Mouse (Mus musculus) liver, embryonic 11.5 days (tissue): ENCODE measurements around the gene Cacul1. TPM values are rescaled to one million over a fixed set of nuclear protein-coding genes. Genes with fewer than 3 reads are reported as not detected.
"Not testable (repeated sequence)": the region's sequence is repeated elsewhere in the genome, so short reads cannot be mapped to it uniquely, and the experiment has no call there.

Experiments used
- ATAC-seq: fragments of 200-750 bp; cut with Nextera tagmentation; replicated peaks from 2 replicates; pipeline ENCODE4 v1.8.0; 2017; ENCODE audit warnings: moderate number of reproducible peaks, mild to moderate bottlenecking, moderate TSS enrichment, moderate library complexity; ENCODE audit not compliant: low FRiP score
- DNase-seq: peaks from one replicate; pipeline ENCODE4 v3.0.0-alpha.2; 2017; ENCODE audit warnings: low spot score
- H3K27ac ChIP-seq: fragments of 300-500 bp; sonication (generic); 2 replicates; pipeline ENCODE4 v1.5.1; 2014; ENCODE audit warnings: mild to moderate bottlenecking, low read depth, low read length, control low read depth
- H3K27me3 ChIP-seq: fragments of 300-500 bp; sonication (generic); replicated peaks from 2 replicates; pipeline ENCODE4 v1.6.1; 2014; ENCODE audit warnings: low read length, mixed read lengths; ENCODE audit not compliant: control insufficient read depth, insufficient read depth
- H3K36me3 ChIP-seq: fragments of 300-500 bp; sonication (generic); 2 replicates; pipeline ENCODE4 v1.6.1; 2014; ENCODE audit warnings: mild to moderate bottlenecking, low read length, moderate library complexity, mixed read lengths; ENCODE audit not compliant: control insufficient read depth, insufficient read depth
- H3K4me1 ChIP-seq: fragments of 300-500 bp; sonication (generic); replicated peaks from 2 replicates; pipeline ENCODE4 v1.6.1; 2014; ENCODE audit warnings: low read length, mixed read lengths; ENCODE audit not compliant: control insufficient read depth, insufficient read depth
- H3K4me2 ChIP-seq: fragments of 300-500 bp; sonication (generic); 2 replicates; pipeline ENCODE4 v1.6.1; 2014; ENCODE audit warnings: mild to moderate bottlenecking, control low read depth, moderate library complexity
- H3K4me3 ChIP-seq: fragments of 300-500 bp; sonication (generic); 2 replicates; pipeline ENCODE4 v1.5.1; 2014; ENCODE audit warnings: low read depth, low read length, control low read depth
- H3K9ac ChIP-seq: fragments of 300-500 bp; sonication (generic); 2 replicates; pipeline ENCODE4 v1.6.1; 2014; ENCODE audit warnings: low read depth, low read length, control low read depth
- H3K9me3 ChIP-seq: fragments of 300-500 bp; sonication (generic); 2 replicates; pipeline ENCODE4 v1.6.1; 2016; ENCODE audit warnings: low read length, inconsistent platforms, mixed read lengths; ENCODE audit not compliant: control insufficient read depth
- WGBS: fragments of 180-500 bp; shearing (Covaris S2); extraction: QIAGEN DNeasy Blood & Tissue Kit; methylation state at CpG from one replicate; pipeline ENCODE4 v1.1.7; 2014; 5-methylcytosine and 5-hydroxymethylcytosine counted together
- polyA plus RNA-seq: library from polyadenylated mRNA; unstranded; fragments of >200 nt; fragmentation: Nextera tagmentation; extraction: Ambion mirVana; gene quantifications from 2 replicates; pipeline ENCODE4 v1.2.1, GENCODE M21; 2014

Gene Cacul1
- 22.1 and 26.9 TPM in 2 replicates for polyA plus RNA-seq

DNA sequence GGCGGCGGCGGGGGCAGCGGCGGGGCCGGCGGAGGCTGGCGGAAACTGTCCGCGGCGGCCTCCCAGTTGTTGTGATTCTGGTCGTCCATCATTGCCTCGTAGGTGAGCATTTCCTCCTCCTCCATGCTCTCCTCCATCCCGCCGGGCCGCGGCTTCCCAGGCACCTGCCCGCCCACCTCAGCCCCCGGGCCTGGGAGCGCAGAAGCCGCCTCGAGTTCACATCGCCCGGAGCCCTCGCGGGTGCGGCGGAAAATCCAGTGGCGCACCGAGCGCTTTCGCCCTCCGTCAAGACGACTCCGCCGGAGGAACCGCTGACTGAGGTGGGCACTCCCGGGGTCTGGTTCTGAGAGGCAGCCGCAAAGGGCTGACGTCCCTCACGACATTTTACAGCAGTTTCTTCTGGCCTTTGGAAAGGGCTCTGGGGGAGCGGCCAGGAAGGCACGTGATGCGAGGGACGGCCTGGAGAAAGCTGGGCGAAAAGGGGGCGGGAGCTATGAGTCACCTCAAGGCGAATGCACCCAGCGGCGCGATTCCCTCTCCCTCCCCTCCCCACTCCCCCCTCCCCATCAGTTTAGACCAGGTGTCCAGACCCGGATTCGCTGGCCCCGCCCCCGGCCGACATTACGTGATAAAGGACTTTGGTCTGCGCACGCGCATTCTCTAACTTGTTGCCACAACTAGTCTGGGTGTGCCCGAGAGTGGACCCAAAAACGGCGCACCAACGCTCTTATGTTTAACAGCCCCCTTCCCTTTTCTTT is at the start of gene Cacul1:
Gene Cacul1, minus strand, starts transcription at position 444 of the 758 bp plus-strand sequence.
- Histone ChIP-seq H3K27me3 (no peaks in the 10 kb centered on the region), H3K9ac (peak within 1 kb of the TSS; percentile 95), H3K4me3 (peak within 1 kb of the TSS; percentile 93), H3K9me3 (no peaks in the 10 kb centered on the region), H3K36me3 (no peaks in the 10 kb centered on the region), H3K4me2 (peak within 1 kb of the TSS; percentile 75), H3K27ac (peak within 1 kb of the TSS; percentile 90), H3K4me1 (peaks cover 4% of the 10 kb centered on the region)
- peak; percentile 97 for DNase-seq
- under 1% methylated on average over 64 of the region's 64 CpGs for WGBS
- ATAC-seq = peak; percentile 97

GRCm38 (mm10) chr19:60619420-60619819 is 38.6 kb upstream of the Cacul1 start:
- H3K36me3 ChIP-seq = no peaks in the 10 kb centered on the region
- no peak overlapping the region for H3K4me3 ChIP-seq
- H3K9ac ChIP-seq = no peak overlapping the region
- no peak overlapping the region for H3K4me2 ChIP-seq
- no peak for ATAC-seq
- H3K27ac ChIP-seq = no peak overlapping the region
- H3K27me3 ChIP-seq = no peaks in the 10 kb centered on the region
- no peak for DNase-seq
- H3K9me3 ChIP-seq = no peaks in the 10 kb centered on the region
- 61% methylated on average over 4 of the region's 4 CpGs for WGBS
- H3K4me1 ChIP-seq = no peaks in the 10 kb centered on the region

DNA sequence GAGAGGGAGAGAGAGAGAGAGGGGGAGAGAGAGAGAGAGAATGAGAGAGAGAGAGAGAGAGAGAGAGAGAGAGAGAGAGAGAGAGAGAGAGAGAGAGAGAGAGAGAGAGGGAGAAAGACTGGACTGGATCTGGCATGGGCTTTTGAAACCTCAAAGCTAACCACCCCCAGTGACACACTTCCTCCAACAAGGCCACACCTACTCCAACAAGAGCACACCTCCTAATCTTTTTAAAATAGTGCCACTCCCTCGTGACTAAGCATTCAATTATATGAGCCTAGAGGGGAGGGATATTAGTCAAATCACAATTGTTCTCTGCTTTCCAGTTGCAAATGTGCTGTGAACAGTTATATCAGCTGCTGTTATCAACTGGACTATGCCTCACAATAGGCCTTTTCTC is 36.2 kb upstream of the Cacul1 start:
- WGBS = 33% methylated on average over 1 of the region's 1 CpGs
- Histone ChIP-seq H3K4me1 (no peaks in the 10 kb centered on the region), H3K9ac (no peak overlapping the region), H3K4me3 (no peak overlapping the region), H3K27me3 (no peaks in the 10 kb centered on the region), H3K36me3 (no peaks in the 10 kb centered on the region), H3K9me3 (no peaks in the 10 kb centered on the region), H3K4me2 (no peak overlapping the region), H3K27ac (no peak overlapping the region)
- no peak for DNase-seq
- no peak for ATAC-seq

DNA sequence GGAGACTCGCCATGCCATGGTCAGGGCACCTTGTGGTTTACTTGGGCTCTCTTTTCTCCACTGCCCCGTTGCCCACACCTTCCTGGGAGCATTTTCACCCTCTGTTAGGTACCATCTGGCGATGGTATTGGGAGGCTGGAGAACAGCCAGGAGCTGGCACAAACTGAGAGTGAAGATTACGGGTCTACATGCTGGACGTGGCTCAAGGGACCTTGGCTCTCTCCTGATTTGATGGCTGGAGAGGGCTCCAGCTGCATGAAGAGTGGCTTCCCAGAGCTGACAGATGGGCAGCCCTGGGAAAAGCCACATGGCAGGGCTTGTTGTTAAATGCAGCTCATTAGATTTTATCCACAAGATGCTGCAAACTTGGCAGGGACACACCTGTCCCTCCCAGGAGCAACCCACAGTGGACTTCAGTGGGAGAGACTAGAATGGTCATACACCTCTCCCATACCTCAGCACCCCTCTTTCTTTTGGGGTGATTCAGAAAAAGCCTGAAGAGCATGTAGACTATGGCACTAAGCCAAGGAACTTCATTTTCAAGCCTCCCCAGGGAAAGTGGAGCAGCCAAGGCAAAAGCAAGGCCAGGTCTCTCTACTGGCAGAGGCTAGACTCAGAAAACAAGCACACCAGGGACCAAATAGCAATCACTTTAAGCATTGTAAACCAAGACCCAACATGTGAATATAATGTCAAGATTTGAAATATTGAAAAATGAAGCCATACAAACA is 34.8 kb upstream of the Cacul1 start:
- Histone ChIP-seq H3K9ac (no peak overlapping the region), H3K36me3 (no peaks in the 10 kb centered on the region), H3K27ac (no peak overlapping the region), H3K4me2 (no peak overlapping the region), H3K4me3 (no peak overlapping the region), H3K4me1 (no peaks in the 10 kb centered on the region), H3K9me3 (no peaks in the 10 kb centered on the region), H3K27me3 (no peaks in the 10 kb centered on the region)
- no peak for ATAC-seq
- no peak for DNase-seq
- WGBS = 66% methylated on average over 5 of the region's 5 CpGs

GRCm38 (mm10) chr19:60611525-60612215 is 30.8 kb upstream of the Cacul1 start:
- no peaks in the 10 kb centered on the region for H3K9me3 ChIP-seq

GRCm38 (mm10) chr19:60608766-60609165 is 27.9 kb upstream of the Cacul1 start:
- DNase-seq (no peak), ATAC-seq (no peak; the same call in 1 of the 2 replicates)
- Histone ChIP-seq H3K27ac (no peak overlapping the region), H3K27me3 (no peaks in the 10 kb centered on the region), H3K4me3 (no peak overlapping the region), H3K4me2 (no peak overlapping the region), H3K9me3 (no peaks in the 10 kb centered on the region), H3K36me3 (no peaks in the 10 kb centered on the region), H3K4me1 (no peaks in the 10 kb centered on the region), H3K9ac (no peak overlapping the region)
- 27% methylated on average over 5 of the region's 5 CpGs for WGBS

More at GRCm38 (mm10) chr19:60611525-60612215, 30.8 kb upstream of the Cacul1 start:
- DNase-seq = peak; percentile 33
- Histone ChIP-seq H3K27me3 (no peaks in the 10 kb centered on the region), H3K9ac (no peak overlapping the region), H3K4me1 (no peaks in the 10 kb centered on the region), H3K36me3 (no peaks in the 10 kb centered on the region), H3K4me3 (no peak overlapping the region), H3K4me2 (no peak overlapping the region), H3K27ac (no peak overlapping the region)
- WGBS = 37% methylated on average over 12 of the region's 12 CpGs
- no peak; the same call in 1 of the 2 replicates for ATAC-seq

DNA sequence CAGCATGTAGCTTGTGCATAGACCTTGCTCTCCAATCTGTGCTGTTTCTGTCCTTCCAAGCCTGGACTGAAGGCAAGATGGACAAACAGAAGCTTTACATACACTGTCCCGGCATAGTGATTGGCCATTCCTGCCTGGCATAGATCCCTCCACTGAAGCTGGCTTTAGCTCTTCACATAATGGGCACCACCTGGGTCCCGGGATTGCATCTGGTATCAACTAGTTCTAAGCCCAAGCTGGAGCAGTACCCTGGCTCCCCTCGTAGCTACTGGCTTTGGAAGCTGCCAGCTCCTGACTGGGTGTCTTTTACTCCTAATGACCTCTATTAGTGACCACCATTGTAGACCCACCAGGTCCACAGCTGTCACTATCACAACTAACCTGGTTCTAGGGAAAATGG is 22.8 kb upstream of the Cacul1 start:
- Histone ChIP-seq H3K9ac (no peak overlapping the region), H3K9me3 (no peaks in the 10 kb centered on the region), H3K27me3 (no peaks in the 10 kb centered on the region), H3K27ac (no peak overlapping the region), H3K4me3 (no peak overlapping the region), H3K4me1 (no peaks in the 10 kb centered on the region), H3K4me2 (no peak overlapping the region), H3K36me3 (no peaks in the 10 kb centered on the region)
- DNase-seq = no peak
- 69% methylated on average over 3 of the region's 3 CpGs for WGBS
- ATAC-seq = no peak

- H3K4me1 ChIP-seq, H3K27me3 ChIP-seq, H3K4me2 ChIP-seq, ATAC-seq, DNase-seq, H3K9me3 ChIP-seq, H3K9ac ChIP-seq, H3K36me3 ChIP-seq, H3K4me3 ChIP-seq, H3K27ac ChIP-seq: not testable (repeated sequence)
- 80% methylated on average over 1 of the region's 1 CpGs for WGBS
These were observed 21.2 kb upstream of the Cacul1 start for GRCm38 (mm10) chr19:60602066-60602465.
